Mouse (Mus musculus) CH12.LX (cell line): ENCODE results near the gene Psmg4. TPM values are rescaled to one million over a fixed set of nuclear protein-coding genes. Genes with fewer than 3 reads are reported as not detected.

ENCODE experiments used
- DNase-seq: peaks from one replicate; pipeline ENCODE4 v3.0.0-alpha.2; 2013; ENCODE audit errors: extremely low read depth
- H3K27ac ChIP-seq: 2 replicates; pipeline ENCODE4 v1.5.1; 2012; ENCODE audit warnings: low read depth, mild to moderate bottlenecking, control low read depth, moderate library complexity; ENCODE audit not compliant: insufficient read depth
- H3K27me3 ChIP-seq: replicated peaks from 2 replicates; pipeline ENCODE3; 2012; ENCODE audit warnings: inconsistent platforms
- H3K36me3 ChIP-seq, 2 experiments: replicated peaks in 1 of 2; 2 replicates each; pipeline versions ENCODE3 to v1.6.1; 2012; ENCODE audit warnings: inconsistent platforms in 1 of 2, low read length in 1 of 2, mild to moderate bottlenecking in 1 of 2, mixed read lengths in 1 of 2, moderate library complexity in 1 of 2; ENCODE audit not compliant: control insufficient read depth in 1 of 2, insufficient read depth in 1 of 2
- H3K4me1 ChIP-seq, 2 experiments: 2 replicates each; pipeline ENCODE4 v1.6.1; 2012; ENCODE audit warnings: inconsistent platforms in 1 of 2, moderate library complexity in 1 of 2; ENCODE audit not compliant: insufficient read depth in 2 of 2, control insufficient read depth in 1 of 2
- H3K4me2 ChIP-seq: 2 replicates; pipeline ENCODE4 v1.6.1; 2012; ENCODE audit warnings: low read depth, mild to moderate bottlenecking, control low read depth; ENCODE audit not compliant: poor library complexity, insufficient read depth, severe bottlenecking
- H3K4me3 ChIP-seq, 3 experiments: fragments of 150-350 bp in 1 of 3; sonication (generic) in 1 of 3; replicated peaks in 1 of 3; 2 replicates each; pipeline versions ENCODE3 to v1.5.1; 2011 to 2012; ENCODE audit warnings: low read depth in 2 of 3, low read length in 2 of 3, mild to moderate bottlenecking in 2 of 3, moderate library complexity in 2 of 3, control low read depth in 1 of 3, improper control_type of control experiment in 1 of 3, inconsistent platforms in 1 of 3, mixed read lengths in 1 of 3; ENCODE audit not compliant: poor library complexity in 1 of 3
- H3K79me2 ChIP-seq: replicated peaks from 2 replicates; pipeline ENCODE4 v1.6.1; 2012; ENCODE audit warnings: mild to moderate bottlenecking, moderate library complexity; ENCODE audit not compliant: control insufficient read depth, poor library complexity, insufficient read depth, severe bottlenecking; ENCODE audit errors: extremely low read depth
- H3K9ac ChIP-seq: 2 replicates; pipeline ENCODE4 v1.6.1; 2012; ENCODE audit warnings: low read depth, mild to moderate bottlenecking, control low read depth, moderate library complexity; ENCODE audit not compliant: insufficient read depth
- H3K9me3 ChIP-seq: replicated peaks from 2 replicates; pipeline ENCODE3; 2012; ENCODE audit warnings: low read length, inconsistent platforms, mixed read lengths
- BHLHE40 ChIP-seq: IDR thresholded peaks from 2 replicates; pipeline ENCODE4 v1.6.1; 2011; ENCODE audit warnings: mild to moderate bottlenecking, low read depth, low read length, improper control_type of control experiment
- CHD1 ChIP-seq: IDR thresholded peaks from 2 replicates; pipeline ENCODE4 v1.6.1; 2012; ENCODE audit warnings: low read depth, low read length, improper control_type of control experiment, inconsistent platforms
- CTCF ChIP-seq, 2 experiments: IDR thresholded peaks in 1 of 2; conservative IDR thresholded peaks in 1 of 2; 2 replicates each; pipeline ENCODE4 v1.5.1; 2011 to 2012; ENCODE audit warnings: low read depth in 2 of 2, low read length in 2 of 2, improper control_type of control experiment in 1 of 2, inconsistent platforms in 1 of 2, mild to moderate bottlenecking in 1 of 2, moderate library complexity in 1 of 2
- IRF4 ChIP-seq: IDR thresholded peaks from 2 replicates; pipeline ENCODE4 v1.6.1; 2014; ENCODE audit warnings: low read depth, mild to moderate bottlenecking, inconsistent platforms, low read length, improper control_type of control experiment
- MAFK ChIP-seq: IDR thresholded peaks from 2 replicates; pipeline ENCODE4 v1.6.1; 2011; ENCODE audit warnings: low read length, improper control_type of control experiment; ENCODE audit not compliant: insufficient replicate concordance
- MAX ChIP-seq: IDR thresholded peaks from 2 replicates; pipeline ENCODE4 v1.6.1; 2011; ENCODE audit warnings: low read length, improper control_type of control experiment
- MAZ ChIP-seq: IDR thresholded peaks from 2 replicates; pipeline ENCODE4 v1.6.1; 2012; ENCODE audit warnings: low read depth, mild to moderate bottlenecking, inconsistent platforms, low read length, improper control_type of control experiment, moderate library complexity
- MYC ChIP-seq: IDR thresholded peaks from 2 replicates; pipeline ENCODE4 v1.6.1; 2011; ENCODE audit warnings: low read depth, mild to moderate bottlenecking, improper control_type of control experiment, low read length
- RAD21 ChIP-seq: IDR thresholded peaks from 2 replicates; pipeline ENCODE4 v1.6.1; 2011; ENCODE audit warnings: low read depth, mild to moderate bottlenecking, low read length, improper control_type of control experiment, moderate library complexity
- SMC3 ChIP-seq: IDR thresholded peaks from 2 replicates; pipeline ENCODE4 v1.6.1; 2011; ENCODE audit warnings: low read depth, low read length, improper control_type of control experiment
- UBTF ChIP-seq: IDR thresholded peaks from 2 replicates; pipeline ENCODE4 v1.6.1; 2012; ENCODE audit warnings: low read depth, mild to moderate bottlenecking, inconsistent platforms, low read length, improper control_type of control experiment, moderate library complexity
- USF2 ChIP-seq: conservative IDR thresholded peaks from 2 replicates; pipeline ENCODE4 v1.6.1; 2011; ENCODE audit warnings: low read depth, low read length, improper control_type of control experiment
- ZNF384 ChIP-seq: IDR thresholded peaks from 2 replicates; pipeline ENCODE4 v1.6.1; 2012; ENCODE audit warnings: low read depth, low read length, improper control_type of control experiment, inconsistent platforms
- dilution Hi-C: fragments of 300-500 bp; cut with MboI; formaldehyde crosslinking; loops from 2 replicates; pipeline ENCODE4 v1.14.3; 2020; ENCODE audit warnings: low sequenced_read_pairs; ENCODE audit not compliant: extremely low pct_unique_long_range_greater_than_20kb, extremely low pct_ligation_motif_present
- in situ Hi-C: fragments of 300-500 bp; cut with MboI; formaldehyde crosslinking; loops from 3 replicates; pipeline ENCODE4 v1.14.3; 2019; ENCODE audit warnings: low sequenced_read_pairs, low pct_ligation_motif_present, low pct_unique_long_range_greater_than_20kb, mixed read lengths
- polyA plus RNA-seq: library from polyadenylated mRNA; unstranded; fragments of >175 nt; gene quantifications from 2 replicates; pipeline ENCODE4 v1.2.1, GENCODE M21; 2012; ENCODE audit warnings: low read depth; ENCODE audit not compliant: insufficient read length
- total RNA-seq, 2 experiments: library from RNA; depleted of rRNA; stranded (reverse); fragments of 300-350 nt in 1 of 2; fragments of >200 nt in 1 of 2; gene quantifications; 2 replicates each; pipeline ENCODE4 v1.2.3; 2012 to 2014

Psmg4 gene
- total and polyA plus RNA-seq, 3 experiments, result 120 to 234 (median 194) TPM

DNA sequence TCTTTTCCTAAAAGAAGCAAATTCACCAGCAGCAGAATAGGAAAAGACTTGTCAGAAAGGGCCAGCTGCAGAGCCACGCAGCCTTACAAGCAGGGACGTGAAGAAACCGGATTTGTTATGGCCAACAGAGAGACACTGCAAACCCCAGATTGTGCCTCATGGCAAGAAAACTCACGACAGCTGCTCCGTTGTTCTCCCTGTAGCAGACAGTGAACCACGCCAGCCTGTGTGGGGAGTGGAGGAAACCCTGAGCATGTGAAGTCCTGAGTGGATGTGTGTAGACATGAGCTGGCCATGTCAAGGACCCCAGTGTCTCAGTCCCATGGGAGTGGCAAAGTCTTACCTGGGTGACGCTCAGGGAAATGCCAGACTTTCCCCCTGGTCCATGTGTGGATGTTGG, 26.2 kb upstream of the Psmg4 start (continued):
- no peak for TF ChIP-seq IRF4
- TF ChIP-seq CHD1, result no peak

DNA sequence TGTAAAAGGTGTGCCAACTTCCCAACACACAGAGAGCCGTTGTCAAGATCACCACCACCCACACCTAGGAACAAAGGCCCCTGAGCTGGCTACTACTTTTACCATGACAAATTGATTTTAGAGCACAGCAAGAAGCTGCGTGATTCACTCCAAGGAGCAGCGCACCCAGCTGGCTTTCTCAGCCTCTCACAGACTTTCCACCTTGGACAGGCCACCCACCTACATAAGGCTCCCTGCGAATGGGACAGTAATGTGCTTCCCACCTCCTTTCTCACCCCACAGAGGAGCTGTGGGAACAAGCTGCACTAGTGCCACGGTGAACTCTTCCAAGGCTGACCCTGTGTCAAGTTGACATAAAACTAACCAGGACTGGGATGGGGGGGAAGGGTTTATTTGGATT, 19.4 kb upstream of the Psmg4 start:
- TF ChIP-seq IRF4 (no peak), MYC (no peak), MAFK (no peak), MAZ (no peak), BHLHE40 (no peak), USF2 (no peak), UBTF (no peak), ZNF384 (no peak)
- TF ChIP-seq, all 38 proteins: peak for 0
- Histone ChIP-seq H3K4me1 (peaks cover 4 to 7% of the 10 kb centered on the region in 2 experiments), H3K79me2 (no peaks in the 10 kb centered on the region), H3K27me3 (no peaks in the 10 kb centered on the region), H3K4me3 (no peak overlapping the region), H3K9ac (no peak overlapping the region), H3K36me3 (no peaks in the 10 kb centered on the region), H3K4me2 (no peak overlapping the region), H3K27ac (no peak overlapping the region), H3K9me3 (no peaks in the 10 kb centered on the region)
- in situ Hi-C loops, result no loop called here
- DNase-seq, result no peak
- dilution Hi-C loops, result no loop called here

- Histone ChIP-seq H3K27ac (no peak overlapping the region), H3K4me2 (no peak overlapping the region), H3K27me3 (no peaks in the 10 kb centered on the region), H3K36me3 (no peaks in the 10 kb centered on the region)
- dilution Hi-C loops, result no loop called here
- TF ChIP-seq USF2 (no peak), SMC3 (peak; percentile 65), RAD21 (peak; percentile 63), CTCF (conservative IDR thresholded peaks at IDR 0.05 in 1 of 2, IDR thresholded peaks at IDR 0.05 in 1 of 2; ENCODE audit: low read depth in 2 of 2, low read length in 2 of 2) (peak in 1 of 2 experiments; percentile 61; a peak in 2 of 4 replicates), MAX (no peak)
- TF ChIP-seq, all 38 proteins: peak for 3
- Histone ChIP-seq H3K79me2 (no peaks in the 10 kb centered on the region), H3K9ac (no peak overlapping the region), H3K4me1 (peaks cover 4 to 7% of the 10 kb centered on the region in 2 experiments), H3K4me3 (no peak overlapping the region), H3K9me3 (no peaks in the 10 kb centered on the region)
- in situ Hi-C loops, result no loop called here
- DNase-seq, result no peak
Measured at GRCm38 (mm10) chr13:34146916-34147315, 15.8 kb upstream of the Psmg4 start.
